Mouse (Mus musculus) G1E (cell line): ENCODE data around the gene Dnajb14.

ENCODE experiments used
- CTCF ChIP-seq: IDR thresholded peaks from 2 replicates; pipeline ENCODE4 v1.5.1; 2012; ENCODE audit warnings: low read depth, low read length, inconsistent platforms, mixed read lengths
- GATA1 ChIP-seq: IDR thresholded peaks from 2 replicates; pipeline ENCODE4 v1.6.1; 2012; ENCODE audit warnings: borderline replicate concordance, low read length, inconsistent platforms, mixed read lengths

GRCm38 (mm10) chr3:137827678-137828077, 39.8 kb upstream of the Dnajb14 start:
- TF ChIP-seq GATA1 (no peak), CTCF (no peak)
